Mouse (Mus musculus): Measurements from ENCODE around the gene Gm8265. TPM values are rescaled to one million over a fixed set of nuclear protein-coding genes. Genes with fewer than 3 reads are reported as not detected.
"Not testable (repeated sequence)": the region's sequence is repeated elsewhere in the genome, so short reads cannot be mapped to it uniquely, and the experiment has no call there.

Gm8265 gene
- polyA plus RNA-seq (2012; ENCODE audit: insufficient read depth, insufficient read length, low replicate concordance, missing spikeins): not detected in 2 replicates

DNA sequence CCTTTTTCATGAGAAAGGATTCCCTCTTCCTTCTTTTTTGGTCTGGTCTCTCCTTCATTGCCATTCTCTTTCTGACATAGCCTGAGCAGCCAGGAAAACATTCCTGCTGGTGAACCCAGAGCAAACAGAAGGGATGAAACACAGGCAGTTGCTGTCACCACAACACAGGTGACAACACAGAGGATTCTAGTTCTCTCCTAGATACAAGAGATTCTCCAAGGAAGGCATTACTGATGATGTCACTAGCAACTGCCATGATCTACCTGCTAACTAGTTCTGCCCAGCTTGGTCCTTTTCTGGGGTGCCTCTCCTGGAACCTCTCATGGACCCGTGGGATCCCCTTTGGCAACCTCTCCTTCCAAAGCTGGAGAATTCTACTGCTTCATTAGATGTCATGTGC lies at the start of gene Gm8265:
Gm8265 (minus strand) TSS at position 101 of the 400 bp plus-strand sequence.
- not testable (repeated sequence) for H3K27ac ChIP-seq (ENCODE audit: insufficient read depth, low read depth, low read length); H3K4me3 ChIP-seq (ENCODE audit: insufficient read depth, low read depth, low read length); H3K4me1 ChIP-seq (ENCODE audit: control insufficient read depth, insufficient read depth, low read length)
- WGBS: no CpG with 5 or more reads among the region's 1 CpGs

Other genes starting within 250 kb of the Gm8265 start
- gene Gm3500, start 244.0 kb downstream of the Gm8265 start, polyA plus RNA-seq (2012; ENCODE audit: insufficient read depth, insufficient read length, low replicate concordance, missing spikeins): not detected in 2 replicates
- gene Gm3194, start 177.6 kb downstream of the Gm8265 start, polyA plus RNA-seq (2012; ENCODE audit: insufficient read depth, insufficient read length, low replicate concordance, missing spikeins): not detected in 2 replicates
- not detected in 2 replicates for gene Gm8246, start 155.2 kb downstream of the Gm8265 start, polyA plus RNA-seq (2012; ENCODE audit: insufficient read depth, insufficient read length, low replicate concordance, missing spikeins)
- gene Gm3187, start 148.8 kb downstream of the Gm8265 start, polyA plus RNA-seq (2012; ENCODE audit: insufficient read depth, insufficient read length, low replicate concordance, missing spikeins): not detected in 2 replicates
- not detected in 2 replicates for gene Gm3488, start 131.4 kb downstream of the Gm8265 start, polyA plus RNA-seq (2012; ENCODE audit: insufficient read depth, insufficient read length, low replicate concordance, missing spikeins)
- not detected in 2 replicates for gene Gm3532, start 94.5 kb downstream of the Gm8265 start, polyA plus RNA-seq (2012; ENCODE audit: insufficient read depth, insufficient read length, low replicate concordance, missing spikeins)
- gene Gm9603, start 54.4 kb upstream of the Gm8265 start, polyA plus RNA-seq (2012; ENCODE audit: insufficient read depth, insufficient read length, low replicate concordance, missing spikeins): not detected in 2 replicates
- not detected in 2 replicates for gene Gm3373, start 108.5 kb upstream of the Gm8265 start, polyA plus RNA-seq (2012; ENCODE audit: insufficient read depth, insufficient read length, low replicate concordance, missing spikeins)
- not detected in 2 replicates for gene Gm3383, start 175.0 kb upstream of the Gm8265 start, polyA plus RNA-seq (2012; ENCODE audit: insufficient read depth, insufficient read length, low replicate concordance, missing spikeins)
- not detected in 2 replicates for gene Gm3424, start 197.3 kb upstream of the Gm8265 start, polyA plus RNA-seq (2012; ENCODE audit: insufficient read depth, insufficient read length, low replicate concordance, missing spikeins)
- not detected in 2 replicates for gene Gm8237, start 247.4 kb upstream of the Gm8265 start, polyA plus RNA-seq (2012; ENCODE audit: insufficient read depth, insufficient read length, low replicate concordance, missing spikeins)